Mouse (Mus musculus): ENCODE measurements around the gene U2af2.
"Not testable (repeated sequence)": the region's sequence is repeated elsewhere in the genome, so short reads cannot be mapped to it uniquely, and the experiment has no call there.

The U2af2 gene

DNA sequence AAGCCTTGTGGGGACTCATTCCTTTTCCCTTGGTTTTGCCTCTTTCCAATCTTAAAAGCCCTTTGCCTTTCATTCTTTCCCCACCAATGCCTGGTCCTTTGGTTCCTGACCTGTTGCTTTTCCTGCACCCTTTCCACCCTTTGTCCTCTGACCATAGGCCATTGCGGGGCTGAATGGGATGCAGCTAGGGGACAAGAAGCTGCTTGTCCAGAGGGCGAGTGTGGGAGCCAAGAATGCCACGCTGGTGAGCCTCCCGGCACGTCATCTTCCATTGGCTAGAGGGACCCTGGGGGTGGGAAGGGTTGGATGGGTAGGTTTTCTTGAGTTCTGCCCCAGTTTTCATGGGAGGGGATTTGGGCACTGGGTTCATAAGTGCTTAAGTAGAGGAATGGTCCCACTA is 13.0 kb downstream of the U2af2 start:
- no peak for DNase-seq (ENCODE audit: low spot score)

DNA sequence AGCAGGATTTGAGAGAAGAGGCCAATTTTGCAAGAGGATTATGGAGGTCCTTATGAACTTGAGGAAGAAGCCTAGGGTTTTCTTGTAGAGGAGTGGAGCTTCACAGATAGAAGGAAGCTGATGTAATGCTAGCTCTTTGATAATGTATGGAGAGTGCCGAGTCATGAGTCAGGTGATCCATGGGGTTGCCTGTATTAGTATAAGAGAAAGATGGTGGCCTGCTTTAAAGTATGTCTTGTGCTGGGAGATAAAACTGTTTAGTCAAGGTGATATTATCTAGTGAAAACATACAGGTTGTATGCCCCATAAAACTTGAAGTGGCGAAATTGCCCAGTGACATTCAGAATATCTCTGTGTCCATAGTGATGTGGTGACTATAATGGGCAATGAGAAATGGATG is 15.0 kb downstream of the U2af2 start:
- peak; percentile 67 for DNase-seq (ENCODE audit: low spot score)

DNA sequence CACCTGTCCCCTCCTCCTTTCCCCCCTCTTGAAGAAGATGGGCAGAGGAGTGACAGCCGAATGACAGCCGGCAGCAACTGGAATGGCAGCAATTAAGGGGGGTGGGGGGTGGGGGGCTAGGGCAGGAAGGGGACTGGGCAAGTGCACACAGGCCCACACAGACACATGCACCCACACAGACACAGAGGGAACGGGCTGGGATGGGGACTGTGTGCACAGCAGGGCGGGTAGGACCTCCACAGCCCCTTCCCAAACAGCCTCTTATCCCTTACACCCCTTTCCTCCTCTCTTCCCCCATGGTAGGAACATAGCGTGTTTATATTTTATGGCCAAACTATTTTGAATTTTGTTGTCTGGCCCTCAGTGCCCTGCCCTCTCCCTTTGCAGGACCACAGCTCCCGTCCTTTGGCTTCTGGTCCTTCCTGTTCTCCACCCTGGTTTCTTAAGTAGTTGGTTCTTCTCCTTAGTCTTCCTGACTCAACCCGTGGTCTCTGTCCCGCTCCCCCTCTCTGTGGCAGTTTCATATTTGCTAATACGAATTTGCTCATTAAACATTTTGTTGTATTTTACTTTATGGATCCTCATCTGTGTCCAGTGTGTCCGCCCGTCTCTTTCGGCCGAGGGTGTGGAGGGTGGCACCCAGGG is 17.5 kb downstream of the U2af2 start:
- DNase-seq (ENCODE audit: low spot score) = not testable (repeated sequence)

DNA sequence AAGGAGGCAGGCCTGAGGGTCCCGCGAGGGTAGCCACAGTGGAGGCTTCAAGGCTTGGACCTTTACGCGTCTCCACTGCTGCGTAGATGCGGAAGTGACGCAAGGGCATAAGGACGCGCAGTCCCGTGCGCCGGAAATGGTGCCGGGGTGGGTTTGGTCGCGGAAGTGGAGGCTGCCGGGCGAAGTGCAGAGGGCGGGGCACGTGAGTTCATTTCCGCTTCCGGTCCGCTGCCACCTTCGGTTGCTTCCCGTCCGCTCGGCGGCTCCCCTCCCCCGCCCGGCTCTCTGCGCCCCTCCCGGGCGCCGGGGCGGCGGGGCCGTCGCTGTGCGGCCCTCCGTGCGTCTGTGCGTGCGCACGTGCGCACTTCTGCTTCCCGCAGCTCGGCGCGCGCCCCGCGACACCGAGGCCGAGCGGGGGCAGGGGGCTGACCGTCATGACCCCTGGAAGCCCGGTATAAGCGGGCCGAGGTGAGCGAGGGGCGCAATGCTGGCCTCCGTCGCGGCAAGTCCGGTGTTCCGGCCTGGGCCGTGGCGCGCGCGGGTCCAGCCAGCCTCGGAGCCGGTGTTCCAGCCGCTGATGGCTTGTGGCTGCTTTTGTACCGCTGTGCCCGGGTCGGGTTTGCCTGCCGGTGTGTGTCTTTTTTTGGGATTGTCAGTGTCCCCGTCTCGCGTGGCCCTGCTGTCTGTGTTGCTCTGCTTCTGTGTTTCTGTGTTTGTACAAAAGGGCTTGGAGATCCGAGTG is 18.2 kb downstream of the U2af2 start, which contains the start of gene Epn1:
Gene Epn1, plus strand, starts transcription at position 226 of the 742 bp plus-strand sequence.
- DNase-seq (ENCODE audit: low spot score) = peak; percentile 92

DNA sequence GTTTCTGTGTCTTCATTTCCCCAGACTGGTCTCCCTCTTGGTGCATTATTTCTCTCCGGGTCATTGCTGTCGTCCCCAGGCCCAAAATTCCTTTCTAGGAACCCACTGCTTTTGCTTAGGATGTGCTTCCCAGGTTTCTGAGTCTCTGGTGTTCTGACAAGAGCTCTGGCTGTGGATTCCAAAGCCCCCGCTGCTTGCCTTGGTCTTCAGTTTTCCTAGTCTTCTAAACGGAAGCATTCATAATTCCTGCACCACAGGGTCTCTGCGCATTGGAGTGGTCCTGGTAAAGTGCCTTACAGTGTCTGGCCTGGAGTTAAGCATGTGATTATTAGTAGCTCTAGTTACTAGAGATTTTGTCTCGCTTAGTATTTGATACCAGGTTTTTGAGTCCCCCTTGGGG is 18.9 kb downstream of the U2af2 start:
- DNase-seq (ENCODE audit: low spot score) = no peak

DNA sequence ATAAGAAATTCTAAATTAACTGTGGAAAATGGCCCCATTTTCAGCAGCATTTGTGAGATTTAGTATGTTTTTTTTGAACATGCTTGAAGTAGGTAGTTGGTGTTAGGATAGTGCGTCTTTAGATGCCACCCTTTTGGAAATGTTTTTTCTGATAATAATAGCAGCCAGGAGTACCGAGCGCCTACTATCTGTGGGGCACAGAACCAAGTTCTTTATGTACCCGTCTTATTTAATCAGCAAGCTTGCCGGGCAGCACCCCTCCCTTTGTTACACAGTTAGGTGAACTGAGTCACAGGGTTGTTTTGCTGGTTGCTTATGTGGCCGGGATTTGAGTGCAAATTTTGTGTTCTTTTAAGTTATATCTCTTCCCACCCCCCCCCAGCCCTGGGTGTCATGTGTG is 19.3 kb downstream of the U2af2 start:
- peak; percentile 77 for DNase-seq (ENCODE audit: low spot score)

DNA sequence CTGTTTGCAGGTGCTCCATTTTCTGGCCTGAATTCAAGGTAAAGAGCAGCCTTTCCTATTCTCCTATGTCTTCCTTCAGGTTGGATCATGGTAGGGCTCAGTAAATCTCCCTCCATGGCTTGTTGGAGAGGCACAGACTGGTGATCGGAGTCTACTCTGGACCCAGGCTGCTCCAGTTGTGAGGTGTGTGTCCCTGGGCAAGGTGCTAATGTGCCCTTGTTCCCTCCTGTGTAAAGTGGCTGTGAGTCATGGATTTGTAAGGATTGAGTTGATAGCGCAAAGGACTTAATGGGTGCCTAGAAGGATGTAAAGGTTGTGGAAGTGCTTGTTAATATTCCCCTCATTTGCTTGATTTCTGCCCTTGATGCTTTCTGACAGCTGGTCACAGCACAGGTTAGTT is 20.0 kb downstream of the U2af2 start:
- DNase-seq (ENCODE audit: low spot score) = no peak

DNA sequence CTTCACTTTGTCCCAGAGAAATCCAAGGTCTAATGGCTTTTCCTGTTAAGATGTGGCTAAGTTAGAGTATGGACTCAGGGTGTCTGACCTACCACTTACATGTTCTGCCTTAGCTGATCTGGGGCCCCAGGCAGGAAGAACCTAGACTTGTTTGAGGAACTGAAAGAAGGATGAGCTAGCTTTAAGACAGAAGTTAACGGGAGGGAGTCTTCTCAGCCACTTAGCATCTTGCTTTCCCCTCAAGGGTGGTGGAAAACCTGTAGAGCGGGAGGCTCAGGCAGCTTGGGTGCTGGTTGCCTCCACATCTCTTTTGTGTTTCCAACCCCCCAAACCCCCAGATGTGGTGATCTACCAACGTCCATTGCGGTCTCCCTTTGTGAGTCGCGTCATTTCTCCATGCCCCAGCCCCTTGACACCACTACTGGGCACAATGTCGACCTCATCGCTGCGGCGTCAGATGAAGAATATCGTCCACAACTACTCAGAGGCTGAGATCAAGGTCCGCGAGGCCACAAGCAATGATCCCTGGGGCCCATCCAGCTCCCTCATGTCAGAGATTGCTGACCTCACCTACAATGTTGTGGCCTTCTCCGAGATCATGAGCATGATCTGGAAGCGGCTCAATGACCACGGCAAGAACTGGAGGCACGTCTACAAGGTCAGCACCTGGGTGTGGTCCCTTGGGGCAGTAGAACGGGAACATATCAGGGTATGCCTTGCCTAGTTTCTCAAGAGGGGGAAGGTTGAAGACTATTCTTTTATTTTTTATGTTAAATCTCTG is 21.6 kb downstream of the U2af2 start:
- DNase-seq (ENCODE audit: low spot score) = no peak

DNA sequence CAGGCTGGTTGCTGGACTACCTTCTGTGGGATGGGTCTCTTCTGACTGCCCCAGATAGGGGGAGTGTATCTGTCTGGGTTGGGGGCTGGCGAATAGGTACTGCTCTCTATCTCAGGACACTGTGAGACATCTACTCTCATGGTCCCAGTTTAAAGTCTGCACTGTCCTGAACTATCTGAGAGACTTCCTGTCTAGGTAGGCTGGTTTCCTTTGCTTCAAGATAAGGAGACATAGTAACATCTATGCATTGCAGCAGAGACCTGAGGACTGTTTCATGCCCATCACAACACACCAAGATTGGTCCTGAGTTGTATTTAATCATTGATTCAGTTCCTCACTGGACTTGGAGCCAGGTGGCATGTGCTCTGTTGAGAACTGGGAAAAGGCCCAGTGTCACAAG is 23.6 kb downstream of the U2af2 start:
- no peak for DNase-seq (ENCODE audit: low spot score)

DNA sequence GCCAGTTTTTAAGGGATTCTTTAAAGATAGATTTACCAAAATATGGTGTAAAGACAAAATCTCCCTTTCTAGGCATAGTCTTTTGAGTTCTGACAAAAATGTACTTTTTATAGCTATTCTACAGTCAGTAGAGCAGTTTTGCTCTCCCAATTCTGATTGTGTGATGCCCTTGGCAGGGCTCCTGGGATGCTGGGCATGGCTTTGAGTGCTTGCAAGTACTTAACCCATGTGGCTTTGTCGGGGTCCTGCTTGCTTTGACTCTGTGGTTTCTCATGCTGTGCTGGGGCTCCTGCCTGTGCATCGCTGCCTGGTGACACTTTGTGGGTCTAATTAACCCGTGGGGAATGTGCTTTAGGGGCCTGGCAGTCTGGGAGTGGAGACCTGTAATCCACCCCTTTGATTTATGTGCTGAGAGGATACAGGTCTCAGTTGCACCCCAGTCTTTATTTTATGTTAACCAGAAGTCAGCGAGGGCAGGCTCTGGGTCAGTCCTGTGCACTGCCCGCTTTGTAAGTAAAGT is 25.0 kb downstream of the U2af2 start:
- DNase-seq (ENCODE audit: low spot score) = no peak

DNA sequence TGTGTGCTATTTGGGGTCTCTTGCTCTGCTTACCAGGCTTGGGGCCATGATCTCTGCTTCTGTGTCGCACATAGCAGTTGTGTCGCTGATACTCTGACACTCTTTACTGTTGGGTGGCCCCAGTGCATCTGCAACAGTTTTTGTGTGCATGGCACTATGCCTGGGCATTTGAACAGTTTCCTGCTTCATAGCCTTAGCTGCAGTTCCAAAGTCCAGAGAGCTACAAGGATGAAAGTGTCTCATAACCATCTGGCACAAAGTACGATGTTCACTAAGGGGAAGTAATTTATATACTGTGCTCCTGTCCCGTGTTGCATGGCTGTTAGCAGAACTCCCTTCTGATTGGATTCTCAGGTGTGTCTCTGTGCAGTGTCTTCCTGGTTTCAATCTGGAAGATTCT is 25.9 kb downstream of the U2af2 start:
- DNase-seq (ENCODE audit: low spot score) = no peak

DNA sequence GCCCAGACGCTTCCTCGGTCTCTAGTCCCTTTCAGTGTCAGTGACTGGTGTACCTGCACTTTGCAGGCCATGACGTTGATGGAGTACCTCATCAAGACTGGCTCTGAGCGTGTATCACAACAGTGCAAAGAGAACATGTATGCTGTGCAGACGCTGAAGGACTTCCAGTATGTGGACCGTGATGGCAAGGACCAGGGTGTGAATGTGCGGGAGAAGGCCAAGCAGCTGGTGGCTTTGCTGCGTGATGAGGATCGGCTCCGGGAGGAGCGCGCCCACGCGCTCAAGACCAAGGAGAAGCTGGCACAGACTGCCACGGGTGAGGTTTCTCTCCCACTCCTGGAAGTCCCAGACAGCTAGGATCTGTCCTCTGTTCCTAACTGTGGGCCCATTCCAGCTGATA is 27.9 kb downstream of the U2af2 start:
- no peak for DNase-seq (ENCODE audit: low spot score)

DNA sequence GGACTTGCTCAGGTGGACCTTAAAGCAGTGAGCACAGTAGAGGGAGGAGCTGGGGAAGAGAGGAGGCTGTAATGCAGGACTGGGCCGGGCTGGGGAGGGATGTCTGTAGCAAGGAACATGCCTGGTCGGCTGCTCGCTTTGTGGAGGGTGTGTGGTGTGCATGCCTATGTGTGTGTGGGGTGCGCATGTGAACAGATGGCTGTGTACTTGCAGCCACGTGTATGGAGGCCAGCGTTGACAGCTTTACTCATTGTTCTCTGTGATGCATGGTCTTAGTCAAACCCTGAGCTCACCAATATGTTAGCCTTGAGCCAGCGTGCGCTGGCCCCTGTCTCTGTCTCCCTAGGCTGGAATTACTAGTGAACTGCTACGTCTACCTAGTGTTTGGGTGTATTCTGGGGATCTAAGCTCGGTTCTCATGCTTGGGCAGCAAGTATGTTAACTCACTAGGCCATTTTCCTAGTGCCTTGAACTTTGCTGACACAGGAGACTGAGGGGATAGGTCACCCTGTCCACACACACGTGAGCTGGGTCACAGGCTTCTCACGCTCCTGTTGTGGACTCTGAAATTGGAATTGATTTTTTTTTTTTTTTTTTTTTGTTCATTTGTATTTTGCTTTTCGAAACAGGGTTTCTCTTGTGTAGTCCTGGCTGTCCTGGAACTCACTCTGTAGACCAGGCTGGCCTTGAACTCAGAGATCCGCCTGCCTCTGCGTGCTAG is 29.2 kb downstream of the U2af2 start:
- DNase-seq (ENCODE audit: low spot score) = no peak

DNA sequence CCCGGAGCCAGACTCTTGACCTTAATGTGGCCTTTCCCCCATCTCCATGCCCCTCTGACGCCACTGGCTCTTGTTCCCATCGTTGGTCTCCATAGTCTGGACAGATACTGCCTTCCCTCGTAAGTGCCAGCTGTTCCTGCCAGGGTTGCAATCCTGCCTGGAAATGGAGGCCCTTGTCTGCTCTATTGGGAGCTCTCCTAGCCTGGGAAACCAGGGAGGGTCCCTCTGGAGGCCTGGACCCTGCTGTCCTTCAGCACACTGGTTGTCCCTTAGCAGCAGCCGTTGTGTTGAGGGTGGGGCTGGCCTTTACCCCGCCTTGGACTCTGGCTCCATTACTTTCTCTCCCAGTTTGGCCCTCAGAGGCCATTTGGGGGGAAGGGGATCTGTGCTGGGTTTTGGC is 30.4 kb downstream of the U2af2 start:
- DNase-seq (ENCODE audit: low spot score) = no peak

DNA sequence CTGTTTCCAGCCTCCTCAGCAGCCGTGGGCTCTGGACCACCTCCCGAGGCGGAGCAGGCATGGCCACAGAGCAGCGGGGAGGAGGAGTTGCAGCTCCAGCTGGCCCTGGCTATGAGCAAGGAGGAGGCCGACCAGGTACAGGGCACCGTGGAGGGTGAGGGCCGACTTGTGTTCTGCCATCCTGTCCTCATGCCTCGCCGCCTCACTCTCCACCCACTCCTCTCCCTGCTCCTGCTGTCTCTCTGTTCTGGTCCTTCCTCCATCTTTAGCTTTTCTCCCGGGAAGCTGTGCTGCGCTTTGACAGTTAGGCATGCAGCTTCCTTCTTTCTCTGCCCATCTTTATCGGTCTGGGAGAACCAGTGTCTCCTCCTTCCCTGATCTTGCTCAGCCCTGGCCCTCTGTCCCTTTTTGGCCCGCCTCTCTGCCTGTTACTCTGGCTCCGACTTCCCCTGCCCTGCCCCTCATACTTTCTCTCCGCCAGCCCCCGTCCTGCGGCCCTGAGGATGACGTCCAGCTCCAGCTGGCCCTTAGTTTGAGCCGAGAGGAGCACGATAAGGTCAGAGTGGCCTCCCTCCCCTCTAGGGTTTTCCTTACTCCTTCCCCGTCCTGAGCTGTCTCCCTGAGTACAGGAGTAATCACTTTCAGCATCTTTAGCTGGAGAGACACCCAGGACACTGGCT is 31.0 kb downstream of the U2af2 start:
- DNase-seq (ENCODE audit: low spot score) = no peak

DNA sequence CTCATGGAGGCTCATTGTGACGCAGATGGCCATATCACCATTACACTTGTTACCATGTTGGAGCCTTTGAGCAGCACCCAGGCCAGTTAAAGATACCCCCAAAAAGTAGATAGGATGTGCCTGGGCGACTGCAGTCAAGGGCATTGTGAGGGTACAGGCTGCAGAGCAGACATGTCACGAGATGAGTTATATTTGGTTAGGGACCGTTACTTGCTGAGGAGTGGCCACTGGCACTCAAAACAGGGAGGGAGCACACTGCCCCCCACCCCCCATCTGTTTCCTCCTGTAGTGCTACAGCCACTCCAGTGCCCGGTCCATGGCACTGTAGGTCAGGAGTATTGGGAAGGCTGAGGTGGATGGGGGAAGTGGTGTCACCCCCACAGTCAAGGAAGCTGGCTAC is 36.8 kb downstream of the U2af2 start:
- DNase-seq (ENCODE audit: low spot score) = no peak

DNA sequence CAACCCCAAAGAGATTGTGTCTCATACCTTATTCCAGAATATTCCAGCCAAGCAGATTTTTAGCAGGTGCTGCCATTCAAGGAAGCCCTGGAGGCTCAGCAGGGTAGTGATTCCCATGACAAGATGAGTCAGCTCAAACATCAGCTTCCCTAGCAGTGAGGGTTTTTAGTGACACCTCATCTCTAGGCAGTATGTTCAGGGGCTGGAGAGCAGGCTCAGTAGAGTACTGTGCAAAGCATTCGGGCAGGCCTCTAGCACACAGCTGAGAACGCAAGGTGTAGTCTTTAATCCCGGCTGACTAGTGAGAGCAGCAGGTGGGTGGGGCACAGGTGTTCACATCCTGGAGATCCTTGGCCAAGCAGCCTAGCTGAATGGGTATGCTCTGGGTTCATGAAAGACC is 37.9 kb downstream of the U2af2 start:
- DNase-seq (ENCODE audit: low spot score) = no peak

DNA sequence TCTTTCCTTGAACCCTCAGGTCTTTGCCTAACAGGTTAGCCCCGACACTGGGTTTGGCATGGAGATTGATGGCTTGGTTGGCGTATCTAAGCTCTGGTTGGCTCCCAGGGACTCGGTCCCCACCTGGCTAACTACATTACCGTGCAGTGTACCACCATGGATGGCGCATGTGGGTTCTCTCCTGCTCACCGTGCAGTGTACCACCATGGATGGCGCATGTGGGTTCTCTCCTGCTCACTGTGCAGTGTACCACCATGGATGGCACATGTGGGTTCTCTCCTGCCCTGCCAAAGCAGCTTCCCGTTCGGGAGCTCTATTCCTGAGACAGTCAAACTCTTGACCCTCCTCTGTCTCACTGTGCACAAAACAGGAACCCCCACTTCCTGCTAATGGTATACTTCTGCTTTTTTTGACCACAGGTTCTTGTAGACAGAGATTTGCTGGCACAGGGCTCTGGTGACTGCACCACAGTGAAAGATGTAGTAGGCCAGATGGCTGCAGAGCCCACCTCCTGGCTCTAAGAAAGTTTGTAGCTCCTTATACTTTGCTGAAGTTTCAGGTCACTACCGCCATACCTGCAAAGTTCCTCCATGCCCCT is 39.2 kb downstream of the U2af2 start:
- no peak for DNase-seq (ENCODE audit: low spot score)

DNA sequence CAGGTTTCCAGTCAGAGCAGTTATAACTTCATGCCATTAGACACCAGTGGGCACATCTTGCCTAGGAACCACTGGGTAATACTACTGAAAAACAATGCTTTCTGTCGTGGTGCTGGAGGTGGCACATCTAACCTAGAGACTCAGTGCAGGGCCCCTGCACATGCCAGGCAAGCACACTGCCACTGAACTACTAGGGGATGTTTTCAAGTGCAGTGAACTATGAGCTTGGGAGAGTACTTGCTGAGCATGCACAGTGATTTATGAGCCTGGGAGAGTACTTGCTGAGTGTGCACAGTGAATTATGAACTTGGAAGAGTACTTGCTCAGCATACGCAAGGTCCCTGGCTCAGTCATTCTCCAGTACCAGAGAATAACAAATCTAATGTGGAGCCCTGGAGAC is 40.6 kb downstream of the U2af2 start:
- no peak for DNase-seq (ENCODE audit: low spot score)

DNA sequence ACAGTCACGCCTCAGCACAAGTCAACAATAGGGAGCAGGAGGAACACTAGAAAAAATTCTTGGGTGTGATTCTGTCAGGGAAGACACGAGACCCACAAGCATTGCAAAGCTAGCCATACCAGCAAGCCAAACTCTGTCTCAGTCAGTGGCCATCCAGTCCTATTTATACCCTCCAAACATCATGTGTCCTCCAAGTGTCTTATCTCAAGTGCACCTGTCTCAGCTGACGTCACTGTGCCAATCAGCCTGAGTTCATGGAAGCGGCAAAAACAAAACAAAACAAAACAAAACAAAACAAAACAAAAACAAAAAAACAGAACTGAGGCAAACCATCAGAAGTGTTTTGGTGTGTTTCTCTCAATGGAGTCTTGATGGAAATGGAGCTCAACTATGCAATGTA is 46.3 kb downstream of the U2af2 start:
- no peak for DNase-seq (ENCODE audit: low spot score)

DNA sequence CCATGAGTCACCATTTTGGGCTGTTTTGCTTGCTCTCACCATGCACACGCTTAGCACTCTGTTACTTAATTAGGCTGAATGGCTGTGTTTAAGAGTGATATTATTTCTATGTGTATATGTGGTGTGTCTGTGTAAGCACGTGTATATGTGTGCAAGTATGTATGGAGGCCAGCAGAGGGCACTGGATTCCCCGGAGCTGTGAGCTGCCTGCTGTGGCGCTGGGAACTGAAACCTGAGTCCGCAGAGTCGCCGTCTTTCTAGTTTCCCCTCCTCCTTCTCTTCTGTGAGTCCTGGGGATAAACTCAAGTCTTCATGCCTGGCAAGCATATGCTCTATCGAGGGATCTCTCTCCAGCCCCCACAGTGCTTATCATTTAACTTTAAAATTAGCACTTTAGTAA is 47.4 kb downstream of the U2af2 start:
- no peak for DNase-seq (ENCODE audit: low spot score)
